Mouse (Mus musculus): Measurements from ENCODE around the gene Trmt1l. TPM values are rescaled to one million over a fixed set of nuclear protein-coding genes. Genes with fewer than 3 reads are reported as not detected.

Trmt1l gene
- 27.9 and 29.6 TPM in 2 replicates for polyA plus RNA-seq (2015; fragmentation: Nextera tagmentation; extraction: Ambion mirVana)

DNA sequence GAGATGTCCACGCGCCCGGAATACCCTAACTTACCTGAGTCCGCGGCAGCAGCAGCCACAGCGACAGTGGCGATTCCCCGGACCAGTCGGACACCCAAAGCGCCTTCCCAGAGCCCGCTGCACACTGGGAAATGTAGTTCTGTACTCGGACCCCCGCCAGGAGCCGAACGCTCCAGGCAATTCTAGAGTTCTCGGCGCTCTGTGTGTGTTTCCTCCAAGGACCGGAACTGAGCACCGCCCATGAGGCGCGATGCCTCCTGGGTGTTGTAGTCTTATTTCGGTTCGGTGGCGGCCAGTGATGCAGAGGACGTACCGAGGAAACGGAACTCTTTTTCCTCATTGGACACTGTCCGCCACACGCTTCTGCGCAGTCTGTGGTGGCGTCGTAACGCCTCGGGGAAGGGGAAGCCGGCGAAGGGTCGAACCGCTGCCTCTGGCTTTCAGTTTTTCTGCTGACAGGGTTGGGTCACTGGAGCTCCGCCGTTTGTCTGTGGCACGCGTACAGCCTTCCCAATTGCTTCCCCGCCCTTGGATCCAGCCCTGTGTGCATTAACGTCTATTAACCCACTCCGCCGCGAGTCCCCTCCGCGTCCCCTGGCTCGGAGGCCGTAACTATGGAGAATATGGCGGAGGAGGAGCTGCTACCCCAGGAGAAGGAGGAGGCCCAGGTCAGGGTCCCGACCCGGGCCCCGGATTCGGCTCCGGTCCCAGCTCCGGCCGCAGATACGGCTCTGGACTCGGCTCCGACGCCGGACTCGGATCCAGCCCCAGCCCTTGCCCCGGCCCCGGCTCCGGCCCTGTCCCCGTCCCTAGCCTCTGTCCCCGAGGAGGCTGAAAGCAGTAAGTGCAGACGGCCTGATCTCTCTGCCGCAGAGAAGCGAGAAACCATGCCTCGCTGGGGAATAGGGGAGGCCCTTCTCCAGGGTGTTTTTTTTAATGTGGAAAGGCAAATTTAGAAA lies at the start of gene Trmt1l, which contains the start of gene Swt1:
TSS of gene Trmt1l (plus strand) at position 280 of the 959 bp plus-strand sequence.
TSS of gene Swt1 (minus strand) at position 193 of the 959 bp plus-strand sequence.
- WGBS = under 1% methylated on average over 74 of the region's 74 CpGs
- Histone ChIP-seq H3K9me3 (replicated peaks; ENCODE audit: low read length) (no peaks in the 10 kb centered on the region), H3K36me3 (ENCODE audit: insufficient read depth, low read length) (no peaks in the 10 kb centered on the region), H3K4me2 (ENCODE audit: low read length) (peak within 1 kb of the TSS; percentile 59), H3K4me3 (replicated peaks; ENCODE audit: low read depth, low read length) (peak within 1 kb of the TSS; percentile 79), H3K9ac (ENCODE audit: low read depth, low read length) (peak within 1 kb of the TSS; percentile 88), H3K27me3 (ENCODE audit: insufficient read depth, low read length) (no peaks in the 10 kb centered on the region), H3K27ac (peak within 1 kb of the TSS; percentile 97), H3K4me1 (replicated peaks; ENCODE audit: insufficient read depth, low read length) (peaks cover 6% of the 10 kb centered on the region; the same call in 1 of the 2 replicates)
- DNase-seq (ENCODE audit: low spot score) (peak; percentile 100), ATAC-seq (replicated peaks; ENCODE audit: low FRiP score, low read depth) (peak; percentile 99)
- TF ChIP-seq CTCF (IDR thresholded peaks at IDR 0.05; ENCODE audit: low read depth) = no peak

DNA sequence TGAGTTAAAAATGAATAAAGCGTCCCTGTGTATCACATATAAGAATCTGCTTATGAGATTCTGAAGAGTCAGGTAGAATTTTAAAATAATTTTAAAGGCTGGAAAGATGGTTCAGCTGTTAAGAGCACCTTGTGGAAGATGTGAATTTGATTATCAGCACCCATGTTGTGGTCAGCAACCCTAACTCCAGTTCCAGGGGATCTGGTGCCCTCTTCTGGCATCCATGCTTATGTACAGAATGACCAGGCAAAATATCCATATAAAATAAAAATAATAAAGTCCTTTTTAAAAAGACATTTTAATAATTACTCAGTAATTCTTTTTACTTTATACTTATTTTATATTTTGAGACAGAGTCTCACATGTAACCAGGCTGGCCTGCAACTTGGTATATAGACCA lies 38.3 kb upstream of the Trmt1l start:
- no peak overlapping the region for H3K9ac ChIP-seq (ENCODE audit: low read depth, low read length)
- 0 out of 2 replicates have a peak, but pooled peaks cover 5% of the 10 kb centered on the region for H3K36me3 ChIP-seq (ENCODE audit: insufficient read depth, low read length)
- ATAC-seq (replicated peaks; ENCODE audit: low FRiP score, low read depth) = no peak
- 100% methylated on average over 1 of the region's 1 CpGs for WGBS
- H3K9me3 ChIP-seq (replicated peaks; ENCODE audit: low read length) = no peaks in the 10 kb centered on the region
- H3K27me3 ChIP-seq (ENCODE audit: insufficient read depth, low read length) = no peaks in the 10 kb centered on the region
- no peak overlapping the region for H3K4me2 ChIP-seq (ENCODE audit: low read length)
- no peak overlapping the region for H3K4me3 ChIP-seq (replicated peaks; ENCODE audit: low read depth, low read length)
- peak; percentile 65 for DNase-seq (ENCODE audit: low spot score)
- no peaks in the 10 kb centered on the region for H3K4me1 ChIP-seq (replicated peaks; ENCODE audit: insufficient read depth, low read length)
- peak; percentile 80 for TF ChIP-seq CTCF (IDR thresholded peaks at IDR 0.05; ENCODE audit: low read depth)
- no peak overlapping the region for H3K27ac ChIP-seq

DNA sequence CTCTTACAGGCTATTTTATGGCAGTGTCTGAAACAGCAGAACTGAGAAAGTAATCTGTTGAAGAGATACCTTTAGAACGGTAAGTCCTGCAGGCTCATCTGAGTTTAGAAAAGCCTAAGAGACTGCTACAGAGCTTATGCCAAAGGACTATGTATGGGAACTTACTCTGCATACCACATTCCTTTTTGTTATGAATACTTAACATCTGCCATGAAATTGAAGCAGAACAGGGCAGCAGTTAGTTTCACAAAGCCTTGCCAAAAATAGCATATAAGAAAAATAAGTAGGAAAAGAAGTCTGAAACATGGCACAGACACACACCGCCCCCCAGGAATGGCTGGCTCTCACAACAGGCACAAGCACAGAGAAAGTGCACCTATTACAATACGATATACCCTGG lies 18.5 kb upstream of the Trmt1l start:
- H3K4me1 ChIP-seq (replicated peaks; ENCODE audit: insufficient read depth, low read length) = no peaks in the 10 kb centered on the region
- no peak for TF ChIP-seq CTCF (IDR thresholded peaks at IDR 0.05; ENCODE audit: low read depth)
- H3K36me3 ChIP-seq (ENCODE audit: insufficient read depth, low read length) = 0 out of 2 replicates have a peak, but pooled peaks cover 2% of the 10 kb centered on the region
- H3K9me3 ChIP-seq (replicated peaks; ENCODE audit: low read length) = no peaks in the 10 kb centered on the region
- H3K4me2 ChIP-seq (ENCODE audit: low read length) = no peak overlapping the region
- 90% methylated on average over 3 of the region's 3 CpGs for WGBS
- no peak overlapping the region for H3K4me3 ChIP-seq (replicated peaks; ENCODE audit: low read depth, low read length)
- DNase-seq (ENCODE audit: low spot score) (no peak), ATAC-seq (replicated peaks; ENCODE audit: low FRiP score, low read depth) (no peak)
- H3K27me3 ChIP-seq (ENCODE audit: insufficient read depth, low read length) = no peaks in the 10 kb centered on the region
- no peak overlapping the region for H3K9ac ChIP-seq (ENCODE audit: low read depth, low read length)
- H3K27ac ChIP-seq = no peak overlapping the region

DNA sequence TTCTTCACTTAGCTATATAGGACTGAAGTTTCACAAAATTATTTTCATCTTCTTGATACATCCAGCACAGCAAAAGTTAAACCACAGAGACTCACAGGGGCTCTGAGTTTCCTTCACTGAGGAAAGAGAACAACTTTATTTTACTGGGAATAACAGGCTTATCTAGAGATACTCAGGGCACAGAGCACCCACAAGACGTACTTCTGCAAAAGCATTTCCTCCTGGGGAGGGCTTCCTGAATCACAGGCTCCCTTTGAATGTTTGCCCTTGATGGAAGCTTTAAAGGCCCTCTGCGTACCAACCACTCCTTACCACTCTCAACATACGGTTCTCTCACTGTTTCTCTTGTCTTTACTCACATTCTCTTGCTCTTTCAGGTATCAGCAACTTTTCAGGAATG lies 6.2 kb upstream of the Trmt1l start:
- Histone ChIP-seq H3K27me3 (ENCODE audit: insufficient read depth, low read length) (no peaks in the 10 kb centered on the region), H3K27ac (no peak overlapping the region), H3K4me3 (replicated peaks; ENCODE audit: low read depth, low read length) (no peak overlapping the region), H3K9me3 (replicated peaks; ENCODE audit: low read length) (no peaks in the 10 kb centered on the region), H3K36me3 (ENCODE audit: insufficient read depth, low read length) (peaks cover 21% of the 10 kb centered on the region; the same call in 1 of the 2 replicates), H3K4me2 (ENCODE audit: low read length) (no peak overlapping the region), H3K9ac (ENCODE audit: low read depth, low read length) (no peak overlapping the region), H3K4me1 (replicated peaks; ENCODE audit: insufficient read depth, low read length) (no peaks in the 10 kb centered on the region)
- WGBS = 78% methylated on average over 3 of the region's 3 CpGs
- DNase-seq (ENCODE audit: low spot score) (no peak), ATAC-seq (replicated peaks; ENCODE audit: low FRiP score, low read depth) (no peak)
- no peak for TF ChIP-seq CTCF (IDR thresholded peaks at IDR 0.05; ENCODE audit: low read depth)

DNA sequence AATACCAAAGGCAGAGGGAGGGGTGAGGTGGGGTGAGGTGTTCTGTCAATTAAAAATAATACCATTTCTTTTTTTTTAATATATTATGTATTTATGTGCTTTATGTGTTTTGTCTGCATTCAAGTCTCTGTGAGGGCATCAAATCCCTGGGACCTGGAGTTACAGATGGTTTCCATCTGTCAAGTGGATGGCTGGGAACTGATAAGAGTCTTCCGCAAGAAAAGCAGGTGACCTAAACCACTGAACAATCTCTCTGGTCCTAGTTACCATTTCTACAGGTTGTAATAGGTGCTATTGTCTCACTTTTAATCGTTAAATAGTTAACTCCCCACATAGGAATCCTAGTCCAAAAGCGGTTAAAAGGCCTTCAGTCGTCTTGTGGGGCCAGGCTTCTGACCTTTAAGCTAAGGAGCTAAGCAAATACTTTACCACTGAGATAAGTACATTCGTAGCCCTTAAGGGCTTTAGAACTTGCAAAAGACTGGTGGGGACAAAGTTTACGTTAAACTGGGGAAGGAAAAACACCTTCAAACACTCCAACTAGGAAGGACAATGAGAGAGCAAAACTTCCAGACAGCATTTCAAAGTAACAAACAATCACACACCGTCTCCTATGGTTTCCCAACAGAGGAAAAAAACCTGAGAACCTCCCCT lies 1.3 kb upstream of the Trmt1l start:
- H3K27ac ChIP-seq = peak overlapping the region; percentile 83
- H3K9ac ChIP-seq (ENCODE audit: low read depth, low read length) = peak overlapping the region; percentile 14; the same call in 1 of the 2 replicates
- 0 out of 2 replicates have a peak, but pooled peaks cover 4% of the 10 kb centered on the region for H3K36me3 ChIP-seq (ENCODE audit: insufficient read depth, low read length)
- ATAC-seq (replicated peaks; ENCODE audit: low FRiP score, low read depth) (no peak), DNase-seq (ENCODE audit: low spot score) (peak; percentile 26)
- TF ChIP-seq CTCF (IDR thresholded peaks at IDR 0.05; ENCODE audit: low read depth) = no peak
- peak overlapping the region; percentile 79 for H3K4me3 ChIP-seq (replicated peaks; ENCODE audit: low read depth, low read length)
- H3K4me2 ChIP-seq (ENCODE audit: low read length) = peak overlapping the region; percentile 59
- 16% methylated on average over 7 of the region's 7 CpGs for WGBS
- H3K9me3 ChIP-seq (replicated peaks; ENCODE audit: low read length) = no peaks in the 10 kb centered on the region
- peaks cover 6% of the 10 kb centered on the region; the same call in 1 of the 2 replicates for H3K4me1 ChIP-seq (replicated peaks; ENCODE audit: insufficient read depth, low read length)
- H3K27me3 ChIP-seq (ENCODE audit: insufficient read depth, low read length) = no peaks in the 10 kb centered on the region

DNA sequence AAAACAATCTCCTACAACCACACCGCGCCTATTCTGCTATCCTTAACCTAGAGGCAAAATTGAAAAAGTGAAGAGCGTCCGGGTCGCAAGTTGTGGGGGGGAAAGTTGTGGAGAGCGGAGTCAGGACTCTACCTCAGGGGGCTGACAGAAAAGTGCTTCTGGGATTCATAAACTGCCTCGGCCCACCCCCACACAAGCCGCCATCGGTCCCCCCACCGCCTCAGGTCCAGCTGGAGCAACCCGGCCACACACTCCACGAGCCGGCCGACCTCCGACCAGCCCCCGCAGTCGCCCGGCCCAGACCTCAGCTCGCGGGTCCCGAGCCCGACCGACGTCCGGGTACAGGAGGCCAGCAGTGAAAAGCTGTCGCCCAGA lies 467 bp upstream of the Trmt1l start:
- no peaks in the 10 kb centered on the region for H3K36me3 ChIP-seq (ENCODE audit: insufficient read depth, low read length)
- H3K4me3 ChIP-seq (replicated peaks; ENCODE audit: low read depth, low read length) = peak overlapping the region; percentile 79
- peak; percentile 58 for ATAC-seq (replicated peaks; ENCODE audit: low FRiP score, low read depth)
- H3K27ac ChIP-seq = peak overlapping the region; percentile 83
- DNase-seq (ENCODE audit: low spot score) = peak; percentile 58
- no peaks in the 10 kb centered on the region for H3K9me3 ChIP-seq (replicated peaks; ENCODE audit: low read length)
- H3K4me1 ChIP-seq (replicated peaks; ENCODE audit: insufficient read depth, low read length) = peaks cover 6% of the 10 kb centered on the region; the same call in 1 of the 2 replicates
- H3K27me3 ChIP-seq (ENCODE audit: insufficient read depth, low read length) = no peaks in the 10 kb centered on the region
- WGBS = 0% methylated on average over 26 of the region's 26 CpGs
- TF ChIP-seq CTCF (IDR thresholded peaks at IDR 0.05; ENCODE audit: low read depth) = no peak
- peak overlapping the region; percentile 59 for H3K4me2 ChIP-seq (ENCODE audit: low read length)
- H3K9ac ChIP-seq (ENCODE audit: low read depth, low read length) = peak overlapping the region; percentile 72
